Mouse (Mus musculus): ENCODE data around the gene Isoc2b. TPM values are rescaled to one million over a fixed set of nuclear protein-coding genes. Genes with fewer than 3 reads are reported as not detected.

Isoc2b gene
- total and polyA plus RNA-seq, 3 experiments = 3.9 to 19.5 (median 10.0) TPM

DNA sequence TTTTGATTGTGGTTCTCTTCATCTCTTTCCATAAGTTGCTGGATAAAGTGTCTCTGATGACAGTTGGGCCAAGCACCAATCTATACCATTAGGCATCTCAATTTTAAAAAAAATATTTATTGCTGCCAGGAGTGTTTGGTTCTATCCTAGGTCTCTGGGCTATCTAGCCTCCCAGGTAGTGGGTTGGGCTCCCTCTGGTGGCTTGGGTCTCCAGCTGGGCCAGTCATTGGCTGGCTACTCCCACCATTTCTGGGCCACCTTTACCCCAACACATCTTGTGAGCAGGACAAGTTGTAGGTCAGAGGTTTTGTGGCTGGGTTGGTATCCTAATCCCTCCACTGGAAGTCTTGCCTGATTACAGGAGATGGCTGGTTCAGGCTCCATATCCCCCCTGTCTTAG lies 8.1 kb upstream of the Isoc2b start:
- Histone ChIP-seq H3K36me3 (replicated peaks in 1 of 2; ENCODE audit: control insufficient read depth in 1 of 2, insufficient read depth in 1 of 2, low read length in 1 of 2) (peaks cover 0 to 9% of the 10 kb centered on the region in 2 experiments), H3K9ac (ENCODE audit: insufficient read depth, low read depth) (no peak overlapping the region), H3K4me2 (ENCODE audit: insufficient read depth, low read depth, poor library complexity, severe bottlenecking) (peak overlapping the region; percentile 99), H3K4me3 (replicated peaks in 1 of 3; ENCODE audit: low read depth in 2 of 3, low read length in 2 of 3, poor library complexity in 1 of 3) (no peak overlapping the region), H3K27ac (ENCODE audit: insufficient read depth, low read depth) (no peak overlapping the region), H3K4me1 (ENCODE audit: control insufficient read depth in 1 of 2, insufficient read depth in 2 of 2) (peaks cover 6 to 14% of the 10 kb centered on the region in 2 experiments), H3K79me2 (replicated peaks; ENCODE audit: control insufficient read depth, extremely low read depth, insufficient read depth, poor library complexity, severe bottlenecking) (no peaks in the 10 kb centered on the region), H3K9me3 (replicated peaks; ENCODE audit: low read length) (peaks cover 3% of the 10 kb centered on the region), H3K27me3 (replicated peaks) (no peaks in the 10 kb centered on the region)
- TF ChIP-seq CTCF (conservative IDR thresholded peaks at IDR 0.05 in 1 of 2, IDR thresholded peaks at IDR 0.05 in 1 of 2; ENCODE audit: low read depth in 2 of 2, low read length in 2 of 2) (peak; percentile 9 to 77; a peak in 2 of 4 replicates), RAD21 (IDR thresholded peaks at IDR 0.05; ENCODE audit: low read depth, low read length) (peak; percentile 48), EP300 (IDR thresholded peaks at IDR 0.05; ENCODE audit: low read length) (no peak), RCOR1 (conservative IDR thresholded peaks at IDR 0.05; ENCODE audit: low read depth, low read length) (no peak), NRF1 (IDR thresholded peaks at IDR 0.05; ENCODE audit: low read depth, low read length) (no peak), ZNF384 (IDR thresholded peaks at IDR 0.05; ENCODE audit: low read depth, low read length) (0 out of 2 replicates have a peak, but pooled peaks have one; percentile 26), MAFK (IDR thresholded peaks at IDR 0.05; ENCODE audit: insufficient replicate concordance, low read length) (no peak), CHD2 (IDR thresholded peaks at IDR 0.05; ENCODE audit: low read length) (no peak), ETS1 (conservative IDR thresholded peaks at IDR 0.05; ENCODE audit: low read depth, low read length) (no peak), HCFC1 (IDR thresholded peaks at IDR 0.05; ENCODE audit: low read depth, low read length) (no peak), SMC3 (IDR thresholded peaks at IDR 0.05; ENCODE audit: low read depth, low read length) (peak; percentile 80), ZMIZ1 (IDR thresholded peaks at IDR 0.05; ENCODE audit: low read depth, low read length) (no peak)
- dilution Hi-C loops (cut with MboI; ENCODE audit: extremely low pct_ligation_motif_present, extremely low pct_unique_long_range_greater_than_20kb, low sequenced_read_pairs) (no loop called here), in situ Hi-C loops (cut with MboI; ENCODE audit: low pct_ligation_motif_present, low pct_unique_long_range_greater_than_20kb, low sequenced_read_pairs) (no loop called here)
- peak; percentile 42 for DNase-seq (ENCODE audit: extremely low read depth)

GRCm38 (mm10) chr7:4877226-4877625 lies 7.2 kb upstream of the Isoc2b start:
- in situ Hi-C loops (cut with MboI; ENCODE audit: low pct_ligation_motif_present, low pct_unique_long_range_greater_than_20kb, low sequenced_read_pairs) (no loop called here), dilution Hi-C loops (cut with MboI; ENCODE audit: extremely low pct_ligation_motif_present, extremely low pct_unique_long_range_greater_than_20kb, low sequenced_read_pairs) (no loop called here)
- no peak for DNase-seq (ENCODE audit: extremely low read depth)
- Histone ChIP-seq H3K79me2 (replicated peaks; ENCODE audit: control insufficient read depth, extremely low read depth, insufficient read depth, poor library complexity, severe bottlenecking) (no peaks in the 10 kb centered on the region), H3K4me2 (ENCODE audit: insufficient read depth, low read depth, poor library complexity, severe bottlenecking) (peak overlapping the region; percentile 99), H3K27me3 (replicated peaks) (no peaks in the 10 kb centered on the region), H3K4me1 (ENCODE audit: control insufficient read depth in 1 of 2, insufficient read depth in 2 of 2) (peaks cover 6 to 14% of the 10 kb centered on the region in 2 experiments), H3K4me3 (replicated peaks in 1 of 3; ENCODE audit: low read depth in 2 of 3, low read length in 2 of 3, poor library complexity in 1 of 3) (peak overlapping the region; percentile 66 to 85 (median 78)), H3K27ac (ENCODE audit: insufficient read depth, low read depth) (no peak overlapping the region), H3K9ac (ENCODE audit: insufficient read depth, low read depth) (peak overlapping the region; percentile 73), H3K36me3 (replicated peaks in 1 of 2; ENCODE audit: control insufficient read depth in 1 of 2, insufficient read depth in 1 of 2, low read length in 1 of 2) (peaks cover 0 to 5% of the 10 kb centered on the region in 2 experiments), H3K9me3 (replicated peaks; ENCODE audit: low read length) (peaks cover 3% of the 10 kb centered on the region)
- TF ChIP-seq HCFC1 (IDR thresholded peaks at IDR 0.05; ENCODE audit: low read depth, low read length) (no peak), RAD21 (IDR thresholded peaks at IDR 0.05; ENCODE audit: low read depth, low read length) (no peak), ZC3H11A (IDR thresholded peaks at IDR 0.05; ENCODE audit: low read depth, low read length) (no peak), MAFK (IDR thresholded peaks at IDR 0.05; ENCODE audit: insufficient replicate concordance, low read length) (no peak), USF2 (conservative IDR thresholded peaks at IDR 0.05; ENCODE audit: low read depth, low read length) (no peak), ZNF384 (IDR thresholded peaks at IDR 0.05; ENCODE audit: low read depth, low read length) (no peak), MAX (IDR thresholded peaks at IDR 0.05; ENCODE audit: low read length) (no peak)

All from CH12.LX (cell line).